Mouse (Mus musculus) limb, embryonic 11.5 days (tissue): ENCODE results near the gene Kif5c. TPM values are rescaled to one million over a fixed set of nuclear protein-coding genes. Genes with fewer than 3 reads are reported as not detected.

ENCODE experiments used
- ATAC-seq: fragments of 200-750 bp; cut with Nextera tagmentation; 2 replicates; pipeline ENCODE4 v1.8.0; 2017; ENCODE audit warnings: low read depth; ENCODE audit not compliant: insufficient number of reproducible peaks, low FRiP score, low TSS enrichment
- DNase-seq: peaks from one replicate; pipeline ENCODE4 v3.0.0-alpha.2; 2015; ENCODE audit warnings: low spot score
- H3K27ac ChIP-seq: fragments of 300-500 bp; sonication (generic); replicated peaks from 2 replicates; pipeline ENCODE4 v1.5.1; 2014; ENCODE audit warnings: low read depth, mild to moderate bottlenecking, low read length
- H3K27me3 ChIP-seq: fragments of 300-500 bp; sonication (generic); 2 replicates; pipeline ENCODE4 v1.6.1; 2014; ENCODE audit warnings: mild to moderate bottlenecking, low read length, mixed read lengths; ENCODE audit not compliant: control insufficient read depth, insufficient read depth
- H3K36me3 ChIP-seq: fragments of 300-500 bp; sonication (generic); 2 replicates; pipeline ENCODE4 v1.6.1; 2014; ENCODE audit warnings: mild to moderate bottlenecking, low read length, moderate library complexity, mixed read lengths; ENCODE audit not compliant: control insufficient read depth, insufficient read depth
- H3K4me1 ChIP-seq: fragments of 300-500 bp; sonication (generic); 2 replicates; pipeline ENCODE4 v1.6.1; 2014; ENCODE audit warnings: low read length, mixed read lengths; ENCODE audit not compliant: control insufficient read depth, insufficient read depth
- H3K4me2 ChIP-seq: fragments of 300-500 bp; sonication (generic); 2 replicates; pipeline ENCODE4 v1.6.1; 2014; ENCODE audit warnings: low read depth, mild to moderate bottlenecking, moderate library complexity; ENCODE audit not compliant: severe bottlenecking
- H3K4me3 ChIP-seq: fragments of 300-500 bp; sonication (generic); 2 replicates; pipeline ENCODE4 v1.5.1; 2014; ENCODE audit warnings: low read depth, low read length
- H3K9ac ChIP-seq: fragments of 300-500 bp; sonication (generic); 2 replicates; pipeline ENCODE4 v1.6.1; 2014; ENCODE audit warnings: mild to moderate bottlenecking, low read length
- H3K9me3 ChIP-seq: fragments of 300-500 bp; sonication (generic); 2 replicates; pipeline ENCODE4 v1.6.1; 2016; ENCODE audit warnings: low read length; ENCODE audit not compliant: control insufficient read depth
- WGBS: fragments of 180-500 bp; shearing (Covaris S2); extraction: QIAGEN DNeasy Blood & Tissue Kit; methylation state at CpG from one replicate; pipeline ENCODE4 v1.1.7; 2014; 5-methylcytosine and 5-hydroxymethylcytosine counted together
- polyA plus RNA-seq: library from polyadenylated mRNA; unstranded; fragments of >200 nt; fragmentation: Nextera tagmentation; extraction: Ambion mirVana; gene quantifications from 2 replicates; pipeline ENCODE4 v1.2.1, GENCODE M21; 2014

Kif5c gene
- polyA plus RNA-seq, 1 experiment from 2014 or later = 15.2 TPM

GRCm38 (mm10) chr2:49651737-49652136 is 32.6 kb downstream of the Kif5c start:
- Histone ChIP-seq H3K4me2 (no peak overlapping the region), H3K9me3 (no peaks in the 10 kb centered on the region), H3K27ac (no peak overlapping the region), H3K36me3 (no peaks in the 10 kb centered on the region), H3K27me3 (no peaks in the 10 kb centered on the region), H3K4me3 (no peak overlapping the region), H3K9ac (no peak overlapping the region), H3K4me1 (no peaks in the 10 kb centered on the region)
- ATAC-seq = no peak
- no peak for DNase-seq
- 85% methylated on average over 1 of the region's 1 CpGs for WGBS

- WGBS = 88% methylated on average over 10 of the region's 10 CpGs
- Histone ChIP-seq H3K9ac (no peak overlapping the region), H3K4me3 (no peak overlapping the region), H3K4me1 (no peaks in the 10 kb centered on the region), H3K4me2 (no peak overlapping the region), H3K36me3 (no peaks in the 10 kb centered on the region), H3K9me3 (no peaks in the 10 kb centered on the region), H3K27ac (no peak overlapping the region), H3K27me3 (no peaks in the 10 kb centered on the region)
- DNase-seq (no peak), ATAC-seq (no peak)
These were observed 35.5 kb downstream of the Kif5c start for GRCm38 (mm10) chr2:49654606-49655005.

DNA sequence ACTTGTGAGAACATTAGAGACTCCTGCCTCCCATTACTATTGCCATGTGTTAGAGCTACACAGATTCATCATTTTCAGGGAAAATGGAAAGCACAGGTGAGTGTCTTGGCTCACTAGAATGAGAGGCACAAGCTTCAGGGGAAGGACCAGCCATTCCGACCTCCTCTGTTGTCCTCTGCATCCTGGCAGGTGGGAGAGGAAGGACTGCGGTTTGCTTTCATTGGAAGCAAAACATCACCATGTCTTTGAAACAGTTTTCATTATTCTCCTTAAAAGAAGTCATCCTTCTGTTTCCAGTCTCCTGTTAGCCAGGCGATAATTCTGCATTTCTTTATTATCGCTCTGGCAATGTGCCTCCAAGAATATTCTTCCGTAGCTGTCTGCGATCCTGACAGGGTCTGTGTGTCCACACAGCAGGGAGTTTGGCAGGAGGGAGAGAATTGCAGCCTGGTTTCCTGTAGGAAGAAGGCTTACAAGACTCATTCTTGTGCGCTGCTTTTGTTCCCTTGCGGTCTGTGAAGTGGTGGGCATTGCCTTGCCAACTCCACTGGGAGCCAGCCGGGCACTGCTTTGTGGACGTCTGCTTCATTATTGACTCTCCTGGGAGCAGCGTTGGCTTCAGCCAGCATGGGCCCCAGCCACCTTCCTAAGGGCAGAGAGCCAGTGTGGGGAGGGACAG is 36.2 kb downstream of the Kif5c start:
- DNase-seq = no peak
- H3K27me3 ChIP-seq = no peaks in the 10 kb centered on the region
- no peaks in the 10 kb centered on the region; the same call in 1 of the 2 replicates for H3K4me1 ChIP-seq
- no peak overlapping the region for H3K4me2 ChIP-seq
- H3K27ac ChIP-seq = no peak overlapping the region
- no peaks in the 10 kb centered on the region for H3K36me3 ChIP-seq
- H3K9ac ChIP-seq = no peak overlapping the region
- H3K4me3 ChIP-seq = no peak overlapping the region
- H3K9me3 ChIP-seq = no peaks in the 10 kb centered on the region
- no peak for ATAC-seq
- 82% methylated on average over 11 of the region's 11 CpGs for WGBS

GRCm38 (mm10) chr2:49655874-49656195 is 36.7 kb downstream of the Kif5c start:
- DNase-seq (no peak), ATAC-seq (no peak)
- no peak overlapping the region for H3K4me2 ChIP-seq
- H3K9ac ChIP-seq = no peak overlapping the region
- no peaks in the 10 kb centered on the region for H3K27me3 ChIP-seq
- no peaks in the 10 kb centered on the region for H3K36me3 ChIP-seq
- H3K4me3 ChIP-seq = no peak overlapping the region
- H3K27ac ChIP-seq = no peak overlapping the region
- no peaks in the 10 kb centered on the region for H3K9me3 ChIP-seq
- H3K4me1 ChIP-seq = no peaks in the 10 kb centered on the region; the same call in 1 of the 2 replicates
- 80% methylated on average over 3 of the region's 3 CpGs for WGBS

GRCm38 (mm10) chr2:49656988-49657387 is 37.9 kb downstream of the Kif5c start:
- DNase-seq (no peak), ATAC-seq (no peak)
- Histone ChIP-seq H3K4me2 (no peak overlapping the region), H3K4me3 (no peak overlapping the region), H3K36me3 (no peaks in the 10 kb centered on the region), H3K4me1 (no peaks in the 10 kb centered on the region; the same call in 1 of the 2 replicates), H3K9ac (no peak overlapping the region), H3K27ac (no peak overlapping the region), H3K27me3 (no peaks in the 10 kb centered on the region), H3K9me3 (no peaks in the 10 kb centered on the region)
- 85% methylated on average over 2 of the region's 2 CpGs for WGBS

DNA sequence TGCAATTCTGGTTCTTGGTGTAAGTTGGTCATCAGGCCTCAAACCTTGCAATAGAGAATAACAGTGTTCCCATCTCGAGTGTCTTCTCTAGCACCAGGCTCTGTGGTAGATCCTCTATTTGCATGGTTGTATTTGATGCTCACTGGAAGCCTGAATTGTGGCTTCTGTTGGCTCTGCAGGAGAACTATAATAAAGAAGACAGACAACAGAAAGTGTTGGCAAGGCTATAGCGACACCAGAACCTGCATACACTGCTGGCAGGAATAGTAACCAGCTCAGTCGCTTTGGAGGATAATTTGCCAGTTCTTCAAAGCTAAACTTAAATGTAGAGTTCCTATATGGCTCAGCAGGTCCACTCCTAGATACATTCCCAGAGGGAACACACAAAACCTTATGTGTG is 38.6 kb downstream of the Kif5c start:
- Histone ChIP-seq H3K27ac (no peak overlapping the region), H3K4me2 (no peak overlapping the region), H3K9me3 (no peaks in the 10 kb centered on the region), H3K9ac (no peak overlapping the region), H3K4me3 (no peak overlapping the region), H3K4me1 (no peaks in the 10 kb centered on the region; the same call in 1 of the 2 replicates), H3K27me3 (no peaks in the 10 kb centered on the region), H3K36me3 (no peaks in the 10 kb centered on the region)
- DNase-seq (no peak), ATAC-seq (no peak)
- WGBS = 92% methylated on average over 3 of the region's 3 CpGs

DNA sequence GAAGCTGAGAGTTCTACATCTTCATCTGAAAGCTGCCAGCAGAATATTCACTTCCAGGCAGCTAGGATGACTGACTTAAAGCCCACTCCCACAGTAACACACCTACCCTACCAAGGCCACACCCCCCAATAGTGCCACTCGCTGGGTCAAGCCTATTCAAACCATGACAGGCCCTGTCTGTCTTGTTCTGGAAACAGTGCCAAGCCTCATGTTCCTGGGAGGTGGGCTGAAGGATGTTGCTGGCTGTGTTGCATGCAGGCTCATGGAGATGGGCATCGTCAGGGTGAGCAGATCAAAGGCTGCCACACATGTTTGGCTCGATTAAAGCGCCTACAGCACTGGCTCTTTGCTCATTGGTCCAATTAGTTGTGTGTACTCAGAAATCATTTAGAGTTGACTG is 39.9 kb downstream of the Kif5c start:
- no peaks in the 10 kb centered on the region for H3K27me3 ChIP-seq
- H3K36me3 ChIP-seq = no peaks in the 10 kb centered on the region
- DNase-seq = no peak
- no peak overlapping the region for H3K27ac ChIP-seq
- 73% methylated on average over 4 of the region's 4 CpGs for WGBS
- ATAC-seq = no peak
- no peak overlapping the region for H3K9ac ChIP-seq
- no peak overlapping the region for H3K4me3 ChIP-seq
- H3K9me3 ChIP-seq = no peaks in the 10 kb centered on the region
- H3K4me1 ChIP-seq = no peaks in the 10 kb centered on the region; the same call in 1 of the 2 replicates
- no peak overlapping the region for H3K4me2 ChIP-seq

- no peak for DNase-seq
These were observed 40.9 kb downstream of the Kif5c start for GRCm38 (mm10) chr2:49659964-49660363.

GRCm38 (mm10) chr2:49660375-49660923 is 41.4 kb downstream of the Kif5c start:
- no peak overlapping the region for H3K4me3 ChIP-seq
- H3K9me3 ChIP-seq = no peaks in the 10 kb centered on the region
- H3K27me3 ChIP-seq = no peaks in the 10 kb centered on the region
- H3K9ac ChIP-seq = no peak overlapping the region
- ATAC-seq (no peak), DNase-seq (no peak)
- no peaks in the 10 kb centered on the region; the same call in 1 of the 2 replicates for H3K4me1 ChIP-seq
- H3K4me2 ChIP-seq = no peak overlapping the region
- H3K36me3 ChIP-seq = no peaks in the 10 kb centered on the region
- no peak overlapping the region for H3K27ac ChIP-seq
- 89% methylated on average over 12 of the region's 12 CpGs for WGBS

More at GRCm38 (mm10) chr2:49659964-49660363, 40.9 kb downstream of the Kif5c start:
- H3K4me1 ChIP-seq = no peaks in the 10 kb centered on the region; the same call in 1 of the 2 replicates
- WGBS = 59% methylated on average over 8 of the region's 8 CpGs
- no peak overlapping the region for H3K27ac ChIP-seq
- H3K36me3 ChIP-seq = no peaks in the 10 kb centered on the region
- H3K9ac ChIP-seq = no peak overlapping the region
- H3K4me2 ChIP-seq = no peak overlapping the region
- H3K9me3 ChIP-seq = no peaks in the 10 kb centered on the region
- H3K4me3 ChIP-seq = no peak overlapping the region
- no peak for ATAC-seq
- H3K27me3 ChIP-seq = no peaks in the 10 kb centered on the region
